Mouse (Mus musculus): ENCODE measurements around the gene Smco3. TPM values are rescaled to one million over a fixed set of nuclear protein-coding genes. Genes with fewer than 3 reads are reported as not detected.
"Not testable (repeated sequence)": the region's sequence is repeated elsewhere in the genome, so short reads cannot be mapped to it uniquely, and the experiment has no call there.

Smco3 gene
- polyA plus RNA-seq (2015; fragmentation: Nextera tagmentation; extraction: Ambion mirVana), result not detected in 2 replicates

GRCm38 (mm10) chr6:136835352-136835751 is at the start of gene Smco3:
TSS of gene Smco3 (minus strand) at chr6:136835452.
- Histone ChIP-seq H3K4me1 (ENCODE audit: insufficient read depth) (no peaks in the 10 kb centered on the region), H3K4me3 (ENCODE audit: low read depth, low read length) (no peak within 1 kb of the TSS), H3K9me3 (ENCODE audit: low read length) (no peaks in the 10 kb centered on the region), H3K4me2 (ENCODE audit: low read depth, low read length) (no peak within 1 kb of the TSS), H3K36me3 (replicated peaks; ENCODE audit: insufficient read depth, low read length) (no peaks in the 10 kb centered on the region), H3K27ac (ENCODE audit: low read depth) (no peak within 1 kb of the TSS), H3K9ac (replicated peaks) (no peak within 1 kb of the TSS), H3K27me3 (ENCODE audit: insufficient read depth, low read length) (no peaks in the 10 kb centered on the region)
- WGBS (ENCODE audit: insufficient replicate concordance), result 50% methylated on average over 4 of the region's 4 CpGs
- DNase-seq (no peak), ATAC-seq (no peak)
- TF ChIP-seq CTCF (IDR thresholded peaks at IDR 0.05; ENCODE audit: low read depth) (no peak), EP300 (IDR thresholded peaks at IDR 0.05; ENCODE audit: low read depth) (no peak)

- WGBS (ENCODE audit: insufficient replicate concordance), result 64% methylated on average over 1 of the region's 1 CpGs
- not testable (repeated sequence) for H3K27me3 ChIP-seq (ENCODE audit: insufficient read depth, low read length); H3K27ac ChIP-seq (ENCODE audit: low read depth); DNase-seq; H3K4me3 ChIP-seq (ENCODE audit: low read depth, low read length); ATAC-seq; H3K9me3 ChIP-seq (ENCODE audit: low read length); H3K4me1 ChIP-seq (ENCODE audit: insufficient read depth); H3K36me3 ChIP-seq (replicated peaks; ENCODE audit: insufficient read depth, low read length); H3K4me2 ChIP-seq (ENCODE audit: low read depth, low read length); H3K9ac ChIP-seq (replicated peaks)
Measured at GRCm38 (mm10) chr6:136884766-136885165, 49.5 kb upstream of the Smco3 start.

- no peak overlapping the region for H3K4me2 ChIP-seq (ENCODE audit: low read depth, low read length)
- no peaks in the 10 kb centered on the region for H3K4me1 ChIP-seq (ENCODE audit: insufficient read depth)
- no peaks in the 10 kb centered on the region for H3K36me3 ChIP-seq (replicated peaks; ENCODE audit: insufficient read depth, low read length)
- ATAC-seq (no peak), DNase-seq (no peak)
- no peak overlapping the region for H3K27ac ChIP-seq (ENCODE audit: low read depth)
- H3K9ac ChIP-seq (replicated peaks), result no peak overlapping the region
- no peak for TF ChIP-seq CTCF (IDR thresholded peaks at IDR 0.05; ENCODE audit: low read depth)
- no peaks in the 10 kb centered on the region for H3K27me3 ChIP-seq (ENCODE audit: insufficient read depth, low read length)
- H3K4me3 ChIP-seq (ENCODE audit: low read depth, low read length), result no peak overlapping the region
- H3K9me3 ChIP-seq (ENCODE audit: low read length), result no peaks in the 10 kb centered on the region
- 84% methylated on average over 6 of the region's 6 CpGs for WGBS (ENCODE audit: insufficient replicate concordance)
Measured at GRCm38 (mm10) chr6:136883961-136884360, 48.7 kb upstream of the Smco3 start.

GRCm38 (mm10) chr6:136883431-136883915 is 48.2 kb upstream of the Smco3 start:
- Histone ChIP-seq H3K9ac (replicated peaks) (no peak overlapping the region), H3K4me1 (ENCODE audit: insufficient read depth) (no peaks in the 10 kb centered on the region), H3K9me3 (ENCODE audit: low read length) (no peaks in the 10 kb centered on the region), H3K4me3 (ENCODE audit: low read depth, low read length) (no peak overlapping the region), H3K4me2 (ENCODE audit: low read depth, low read length) (no peak overlapping the region), H3K27me3 (ENCODE audit: insufficient read depth, low read length) (no peaks in the 10 kb centered on the region), H3K27ac (ENCODE audit: low read depth) (no peak overlapping the region), H3K36me3 (replicated peaks; ENCODE audit: insufficient read depth, low read length) (no peaks in the 10 kb centered on the region)
- WGBS (ENCODE audit: insufficient replicate concordance), result 60% methylated on average over 3 of the region's 3 CpGs
- TF ChIP-seq CTCF (IDR thresholded peaks at IDR 0.05; ENCODE audit: low read depth) (no peak), EP300 (IDR thresholded peaks at IDR 0.05; ENCODE audit: low read depth) (no peak)
- DNase-seq (no peak), ATAC-seq (no peak)

- Histone ChIP-seq H3K27me3 (ENCODE audit: insufficient read depth, low read length) (no peaks in the 10 kb centered on the region), H3K27ac (ENCODE audit: low read depth) (no peak overlapping the region), H3K9ac (replicated peaks) (no peak overlapping the region), H3K4me1 (ENCODE audit: insufficient read depth) (no peaks in the 10 kb centered on the region), H3K4me2 (ENCODE audit: low read depth, low read length) (no peak overlapping the region), H3K9me3 (ENCODE audit: low read length) (no peaks in the 10 kb centered on the region), H3K4me3 (ENCODE audit: low read depth, low read length) (no peak overlapping the region), H3K36me3 (replicated peaks; ENCODE audit: insufficient read depth, low read length) (no peaks in the 10 kb centered on the region)
- ATAC-seq, result no peak
- no peak for DNase-seq
- WGBS (ENCODE audit: insufficient replicate concordance), result 66% methylated on average over 8 of the region's 8 CpGs
- TF ChIP-seq EP300 (IDR thresholded peaks at IDR 0.05; ENCODE audit: low read depth), result no peak
- no peak for TF ChIP-seq CTCF (IDR thresholded peaks at IDR 0.05; ENCODE audit: low read depth)
Measured at GRCm38 (mm10) chr6:136881678-136882077, 46.4 kb upstream of the Smco3 start.

GRCm38 (mm10) chr6:136875670-136876069 is 40.4 kb upstream of the Smco3 start, which contains the start of gene Mgp:
TSS of gene Mgp (minus strand) at chr6:136875823.
- Histone ChIP-seq H3K27ac (ENCODE audit: low read depth) (no peak within 1 kb of the TSS), H3K4me1 (ENCODE audit: insufficient read depth) (no peaks in the 10 kb centered on the region), H3K4me3 (ENCODE audit: low read depth, low read length) (no peak within 1 kb of the TSS), H3K9me3 (ENCODE audit: low read length) (no peaks in the 10 kb centered on the region), H3K4me2 (ENCODE audit: low read depth, low read length) (no peak within 1 kb of the TSS), H3K27me3 (ENCODE audit: insufficient read depth, low read length) (no peaks in the 10 kb centered on the region), H3K9ac (replicated peaks) (no peak within 1 kb of the TSS), H3K36me3 (replicated peaks; ENCODE audit: insufficient read depth, low read length) (no peaks in the 10 kb centered on the region)
- DNase-seq (no peak), ATAC-seq (no peak)
- no peak for TF ChIP-seq EP300 (IDR thresholded peaks at IDR 0.05; ENCODE audit: low read depth)
- TF ChIP-seq CTCF (IDR thresholded peaks at IDR 0.05; ENCODE audit: low read depth), result no peak
- WGBS (ENCODE audit: insufficient replicate concordance), result 52% methylated on average over 9 of the region's 9 CpGs

- H3K4me2 ChIP-seq (ENCODE audit: low read depth, low read length), result no peak overlapping the region
Measured at GRCm38 (mm10) chr6:136874599-136874998, 39.3 kb upstream of the Smco3 start.

More at GRCm38 (mm10) chr6:136874599-136874998, 39.3 kb upstream of the Smco3 start:
- DNase-seq (no peak), ATAC-seq (no peak)
- Histone ChIP-seq H3K9ac (replicated peaks) (no peak overlapping the region), H3K36me3 (replicated peaks; ENCODE audit: insufficient read depth, low read length) (no peaks in the 10 kb centered on the region), H3K27me3 (ENCODE audit: insufficient read depth, low read length) (no peaks in the 10 kb centered on the region), H3K4me1 (ENCODE audit: insufficient read depth) (no peaks in the 10 kb centered on the region), H3K9me3 (ENCODE audit: low read length) (no peaks in the 10 kb centered on the region), H3K4me3 (ENCODE audit: low read depth, low read length) (no peak overlapping the region), H3K27ac (ENCODE audit: low read depth) (no peak overlapping the region)
- 47% methylated on average over 8 of the region's 8 CpGs for WGBS (ENCODE audit: insufficient replicate concordance)
- TF ChIP-seq CTCF (IDR thresholded peaks at IDR 0.05; ENCODE audit: low read depth) (no peak), EP300 (IDR thresholded peaks at IDR 0.05; ENCODE audit: low read depth) (no peak)

Data from liver, postnatal 0 days (tissue).